Mouse (Mus musculus) liver, embryonic 16.5 days (tissue): ENCODE measurements around the gene Arpp19. TPM values are rescaled to one million over a fixed set of nuclear protein-coding genes. Genes with fewer than 3 reads are reported as not detected.
A peak's percentile ranks its signal among the peaks of the same experiment; 100 is the strongest.

ENCODE experiments used
- ATAC-seq: fragments of 200-750 bp; cut with Nextera tagmentation; 2 replicates; pipeline ENCODE4 v1.8.0; 2017; ENCODE audit warnings: low read depth, mild to moderate bottlenecking, moderate number of reproducible peaks, moderate library complexity
- H3K27ac ChIP-seq: fragments of 300-500 bp; sonication (generic); 2 replicates; pipeline ENCODE4 v1.5.1; 2014; ENCODE audit warnings: mild to moderate bottlenecking, low read length
- H3K27me3 ChIP-seq: fragments of 300-500 bp; sonication (generic); 2 replicates; pipeline ENCODE4 v1.6.1; 2014; ENCODE audit warnings: low read depth, low read length, mixed read lengths; ENCODE audit not compliant: control insufficient read depth, insufficient read depth
- H3K36me3 ChIP-seq: fragments of 300-500 bp; sonication (generic); 2 replicates; pipeline ENCODE4 v1.6.1; 2014; ENCODE audit warnings: mild to moderate bottlenecking; ENCODE audit not compliant: control insufficient read depth, insufficient read depth
- H3K4me1 ChIP-seq: fragments of 300-500 bp; sonication (generic); 2 replicates; pipeline ENCODE4 v1.6.1; 2014; ENCODE audit warnings: low read depth, low read length, mixed read lengths; ENCODE audit not compliant: control insufficient read depth
- H3K4me2 ChIP-seq: fragments of 300-500 bp; sonication (generic); 2 replicates; pipeline ENCODE4 v1.6.1; 2014; ENCODE audit warnings: low read depth, low read length, mixed read lengths
- H3K4me3 ChIP-seq: fragments of 300-500 bp; sonication (generic); 2 replicates; pipeline ENCODE4 v1.5.1; 2014; ENCODE audit warnings: low read depth, mild to moderate bottlenecking, low read length
- H3K9ac ChIP-seq: fragments of 300-500 bp; sonication (generic); 2 replicates; pipeline ENCODE4 v1.6.1; 2014; ENCODE audit warnings: low read depth, low read length
- H3K9me3 ChIP-seq: fragments of 300-500 bp; sonication (generic); replicated peaks from 2 replicates; pipeline ENCODE4 v1.6.1; 2016; ENCODE audit warnings: low read length; ENCODE audit not compliant: control insufficient read depth
- WGBS: fragments of 180-500 bp; shearing (Covaris S2); extraction: QIAGEN DNeasy Blood & Tissue Kit; methylation state at CpG from one replicate; pipeline ENCODE4 v1.1.7; 2014; ENCODE audit not compliant: insufficient replicate concordance; 5-methylcytosine and 5-hydroxymethylcytosine counted together
- polyA plus RNA-seq: library from polyadenylated mRNA; unstranded; fragments of >200 nt; fragmentation: Nextera tagmentation; extraction: Ambion mirVana; gene quantifications from 2 replicates; pipeline ENCODE4 v1.2.1, GENCODE M21; 2015

Arpp19 gene
- polyA plus RNA-seq, 1 experiment from 2014 or later, result 109 TPM

DNA sequence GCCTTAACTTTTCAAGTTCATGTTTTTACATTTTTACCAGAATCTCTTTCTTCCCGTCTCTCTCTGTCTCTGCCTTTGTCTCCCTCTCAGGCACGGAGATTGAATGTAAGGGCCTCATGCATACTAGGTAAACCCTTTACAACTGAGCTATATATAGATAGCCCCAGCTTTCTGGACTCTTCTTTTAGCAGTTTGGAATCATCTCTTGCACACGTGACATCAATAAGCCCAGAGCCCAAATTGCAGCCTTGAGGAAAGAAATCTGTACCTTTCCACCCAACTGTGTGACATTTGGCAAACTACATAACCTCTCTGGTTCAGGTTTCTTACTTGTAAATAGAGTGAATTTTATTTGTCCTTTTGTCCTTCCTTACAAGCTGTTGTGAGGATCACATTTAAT is 34.9 kb downstream of the Arpp19 start:
- no peak for ATAC-seq
- H3K27ac ChIP-seq, result no peak overlapping the region
- no peaks in the 10 kb centered on the region for H3K9me3 ChIP-seq
- no peak overlapping the region for H3K9ac ChIP-seq
- peak overlapping the region; percentile 90; the same call in 1 of the 2 replicates for H3K4me2 ChIP-seq
- peaks cover 32% of the 10 kb centered on the region for H3K27me3 ChIP-seq
- H3K4me1 ChIP-seq, result peaks cover 14% of the 10 kb centered on the region
- 43% methylated on average over 3 of the region's 3 CpGs for WGBS
- no peaks in the 10 kb centered on the region for H3K36me3 ChIP-seq
- H3K4me3 ChIP-seq, result peak overlapping the region; percentile 71; the same call in 1 of the 2 replicates

DNA sequence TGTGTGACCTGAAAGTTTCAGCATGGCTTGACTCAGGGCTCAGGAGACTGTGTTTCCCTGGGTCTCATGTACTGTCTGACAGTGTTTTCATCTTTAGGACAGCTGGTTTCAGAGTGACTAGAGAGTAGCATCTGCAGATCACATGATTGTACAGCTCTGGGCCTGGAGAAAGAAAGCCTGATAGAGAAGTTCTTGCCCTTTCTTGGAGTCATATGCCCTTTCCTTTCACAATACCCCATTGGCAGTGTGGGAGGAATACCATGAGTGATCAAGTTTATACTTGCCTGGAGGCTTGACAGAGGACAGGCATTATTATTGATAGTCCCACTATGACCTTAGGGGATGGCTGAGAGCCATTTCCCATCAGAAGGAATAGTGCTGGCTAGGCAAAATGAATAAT is 39.8 kb downstream of the Arpp19 start:
- Histone ChIP-seq H3K4me2 (no peak overlapping the region), H3K9me3 (no peaks in the 10 kb centered on the region)

DNA sequence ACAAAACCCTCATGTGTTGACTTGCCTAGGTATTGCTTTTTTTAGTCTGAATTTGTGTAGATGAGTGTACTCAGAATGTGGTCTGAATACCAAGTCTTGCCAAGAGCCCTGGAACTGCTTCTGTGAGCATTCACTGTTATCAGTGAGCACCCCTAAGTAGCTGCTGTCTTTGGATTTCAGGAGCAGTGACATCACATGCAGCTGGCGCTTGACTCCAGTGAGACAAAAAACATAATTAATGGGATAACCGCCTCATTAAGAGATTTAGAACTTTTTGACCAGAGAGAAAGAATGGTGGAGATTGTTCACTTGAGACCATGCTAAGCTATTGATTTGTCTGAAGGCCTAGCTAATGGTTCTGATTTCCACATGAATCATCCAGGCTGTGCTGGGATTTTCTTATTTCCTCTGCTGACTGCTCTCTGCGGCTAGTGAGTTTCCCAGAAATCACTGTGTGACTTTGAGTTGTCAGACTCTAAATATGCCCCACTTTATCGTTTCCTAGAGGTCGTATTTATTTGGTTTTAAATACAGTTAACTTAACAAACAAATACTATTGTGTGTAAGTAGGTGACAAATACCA is 47.9 kb downstream of the Arpp19 start:
- Histone ChIP-seq H3K4me2 (no peak overlapping the region), H3K4me3 (no peak overlapping the region), H3K4me1 (no peaks in the 10 kb centered on the region), H3K27me3 (no peaks in the 10 kb centered on the region), H3K27ac (no peak overlapping the region), H3K36me3 (no peaks in the 10 kb centered on the region), H3K9ac (no peak overlapping the region), H3K9me3 (no peaks in the 10 kb centered on the region)
- 57% methylated on average over 5 of the region's 5 CpGs for WGBS
- no peak for ATAC-seq

More for the DNA sequence above, 39.8 kb downstream of the Arpp19 start:
- Histone ChIP-seq H3K4me3 (no peak overlapping the region), H3K27ac (no peak overlapping the region), H3K9ac (no peak overlapping the region), H3K27me3 (peaks cover 6% of the 10 kb centered on the region), H3K4me1 (no peaks in the 10 kb centered on the region), H3K36me3 (no peaks in the 10 kb centered on the region)
- ATAC-seq, result no peak

DNA sequence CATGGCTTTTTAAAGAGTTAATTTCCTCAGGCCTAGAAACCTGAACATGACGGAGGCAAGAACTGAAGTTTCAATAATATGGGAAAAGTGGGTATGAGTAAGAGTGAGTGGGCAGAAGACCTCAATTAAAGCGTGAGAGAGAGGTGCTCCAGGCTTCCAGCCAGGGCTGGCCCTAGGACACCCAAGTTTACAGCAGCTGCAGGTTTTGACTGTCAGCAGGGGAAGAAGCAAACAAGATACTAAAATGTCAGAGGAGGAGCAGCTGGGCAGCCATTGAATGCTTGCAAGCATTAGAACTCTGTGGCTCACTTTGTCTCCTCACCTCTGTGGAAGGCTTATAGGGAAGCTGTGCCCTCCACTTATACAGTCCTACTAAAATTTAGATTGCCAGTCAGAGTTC is 50.4 kb downstream of the Arpp19 start:
- no peak overlapping the region for H3K4me2 ChIP-seq
- no peaks in the 10 kb centered on the region for H3K4me1 ChIP-seq
- no peaks in the 10 kb centered on the region for H3K27me3 ChIP-seq
- no peaks in the 10 kb centered on the region for H3K36me3 ChIP-seq
- WGBS, result 58% methylated on average over 2 of the region's 2 CpGs
- no peaks in the 10 kb centered on the region for H3K9me3 ChIP-seq
- no peak overlapping the region for H3K4me3 ChIP-seq
- H3K9ac ChIP-seq, result no peak overlapping the region
- H3K27ac ChIP-seq, result no peak overlapping the region
- ATAC-seq, result no peak

- H3K4me3 ChIP-seq, result no peak overlapping the region
- ATAC-seq, result no peak
- H3K9ac ChIP-seq, result no peak overlapping the region
- no peak overlapping the region for H3K27ac ChIP-seq
- H3K4me1 ChIP-seq, result no peaks in the 10 kb centered on the region
- 44% methylated on average over 3 of the region's 3 CpGs for WGBS
- H3K9me3 ChIP-seq, result no peaks in the 10 kb centered on the region
- H3K27me3 ChIP-seq, result no peaks in the 10 kb centered on the region
- H3K4me2 ChIP-seq, result no peak overlapping the region
- H3K36me3 ChIP-seq, result no peaks in the 10 kb centered on the region
These were observed 51.9 kb downstream of the Arpp19 start for GRCm38 (mm10) chr9:75089285-75089684.

- Histone ChIP-seq H3K4me3 (no peak overlapping the region), H3K9ac (no peak overlapping the region), H3K4me1 (no peaks in the 10 kb centered on the region), H3K9me3 (no peaks in the 10 kb centered on the region), H3K27me3 (no peaks in the 10 kb centered on the region), H3K36me3 (no peaks in the 10 kb centered on the region), H3K27ac (no peak overlapping the region), H3K4me2 (no peak overlapping the region)
- WGBS, result 56% methylated on average over 1 of the region's 1 CpGs
- ATAC-seq, result no peak
These were observed 54.7 kb downstream of the Arpp19 start for GRCm38 (mm10) chr9:75092134-75092533.

DNA sequence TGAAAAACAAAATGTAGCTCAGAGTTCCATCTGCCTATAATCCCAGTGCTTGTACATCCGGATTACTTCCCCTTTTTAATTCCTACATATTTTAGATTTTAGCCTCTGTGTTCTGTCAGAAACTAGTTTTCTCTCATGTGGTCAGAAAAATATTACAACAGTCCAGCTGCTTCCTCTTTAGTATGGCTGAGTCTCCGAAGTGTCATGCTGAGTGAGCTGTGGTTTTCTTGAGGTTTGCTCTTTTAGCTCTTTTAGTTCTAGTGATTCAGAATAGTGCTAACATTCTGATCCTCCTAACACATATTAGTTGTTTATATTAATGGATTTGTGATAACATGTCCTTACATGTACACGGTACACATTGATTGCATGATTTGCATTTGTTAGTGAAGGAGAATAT is 57.3 kb downstream of the Arpp19 start:
- ATAC-seq, result no peak
- no peak overlapping the region for H3K4me3 ChIP-seq
- H3K4me2 ChIP-seq, result no peak overlapping the region
- H3K27ac ChIP-seq, result no peak overlapping the region
- no peaks in the 10 kb centered on the region for H3K9me3 ChIP-seq
- WGBS, result 26% methylated on average over 3 of the region's 3 CpGs
- H3K36me3 ChIP-seq, result no peaks in the 10 kb centered on the region
- H3K9ac ChIP-seq, result no peak overlapping the region
- H3K27me3 ChIP-seq, result no peaks in the 10 kb centered on the region
- H3K4me1 ChIP-seq, result no peaks in the 10 kb centered on the region

- no peak overlapping the region for H3K4me3 ChIP-seq
- no peak for ATAC-seq
- H3K36me3 ChIP-seq, result no peaks in the 10 kb centered on the region
- H3K27me3 ChIP-seq, result no peaks in the 10 kb centered on the region
- H3K9ac ChIP-seq, result no peak overlapping the region
- no peaks in the 10 kb centered on the region for H3K4me1 ChIP-seq
- H3K9me3 ChIP-seq, result no peaks in the 10 kb centered on the region
- H3K27ac ChIP-seq, result no peak overlapping the region
- 74% methylated on average over 9 of the region's 9 CpGs for WGBS
- no peak overlapping the region for H3K4me2 ChIP-seq
These were observed 61.5 kb downstream of the Arpp19 start for GRCm38 (mm10) chr9:75098937-75099336.

DNA sequence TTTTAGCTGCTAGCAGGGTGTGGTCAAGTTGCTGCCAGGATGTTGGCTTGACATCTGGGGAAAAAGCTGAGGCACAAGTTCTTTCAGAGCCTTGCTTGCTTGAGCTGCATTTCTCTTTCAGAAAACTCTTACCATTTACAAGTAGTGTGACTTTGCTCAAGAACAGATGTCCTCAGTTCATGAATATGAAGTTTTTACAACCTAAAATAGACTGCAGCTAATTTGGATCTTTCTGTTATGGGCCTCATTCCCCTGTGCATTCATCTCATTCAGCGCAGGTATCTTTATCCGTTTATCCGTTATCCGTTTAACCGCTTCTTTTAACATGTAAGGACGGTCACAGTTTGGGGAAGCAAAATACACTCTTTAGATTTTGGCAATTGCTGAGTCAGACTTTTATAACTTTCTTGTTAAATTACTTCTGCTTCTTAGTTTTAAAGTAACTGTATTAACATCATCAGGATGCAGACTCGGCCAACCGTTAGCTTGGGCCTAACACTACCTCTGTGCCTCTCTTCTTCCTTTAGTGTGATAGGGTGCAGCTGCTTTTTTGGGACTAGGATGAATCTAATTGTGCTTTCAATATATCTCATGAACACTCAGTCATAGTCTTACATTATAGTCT is 62.9 kb downstream of the Arpp19 start:
- Histone ChIP-seq H3K9ac (no peak overlapping the region), H3K4me2 (no peak overlapping the region), H3K9me3 (no peaks in the 10 kb centered on the region), H3K27ac (no peak overlapping the region), H3K27me3 (no peaks in the 10 kb centered on the region), H3K4me1 (no peaks in the 10 kb centered on the region), H3K36me3 (no peaks in the 10 kb centered on the region), H3K4me3 (no peak overlapping the region)
- 83% methylated on average over 8 of the region's 8 CpGs for whole genome bisulfite sequencing
- ATAC-seq, result no peak
